Mouse (Mus musculus): ENCODE measurements around the gene Gm10337. TPM values are rescaled to one million over a fixed set of nuclear protein-coding genes. Genes with fewer than 3 reads are reported as not detected.

Gm10337 gene
- polyA plus RNA-seq, 1 experiment: not detected

- Histone ChIP-seq H3K79me2 (ENCODE audit: control insufficient read depth, insufficient read depth) (no peaks in the 10 kb centered on the region), H3K4me3 (peak overlapping the region; percentile 15), H3ac (ENCODE audit: control insufficient read depth, insufficient read length) (no peak overlapping the region), H3K4me2 (ENCODE audit: low read depth) (peak overlapping the region; percentile 71), H3K36me3 (ENCODE audit: control insufficient read depth, insufficient read depth) (no peaks in the 10 kb centered on the region), H3K27me3 (ENCODE audit: control insufficient read depth, insufficient read depth, insufficient read length) (no peaks in the 10 kb centered on the region)
- TF ChIP-seq TCF3 (IDR thresholded peaks at IDR 0.05; ENCODE audit: insufficient read length, low read depth) (no peak), REST (IDR thresholded peaks at IDR 0.05; ENCODE audit: insufficient read depth, insufficient read length) (no peak), USF1 (IDR thresholded peaks at IDR 0.05; ENCODE audit: low read depth) (no peak), POLR2AphosphoS2 (IDR thresholded peaks at IDR 0.05; ENCODE audit: insufficient read length, low read depth) (no peak), MYOG (IDR thresholded peaks at IDR 0.05; ENCODE audit: control insufficient read depth in 1 of 3, insufficient read depth in 1 of 3, insufficient read length in 2 of 3, low read depth in 2 of 3) (no peak), CEBPB (IDR thresholded peaks at IDR 0.05; ENCODE audit: insufficient read depth, poor library complexity, severe bottlenecking) (no peak), SRF (IDR thresholded peaks at IDR 0.05; ENCODE audit: control insufficient read depth, insufficient read length, low read depth) (no peak), TCF12 (IDR thresholded peaks at IDR 0.05; ENCODE audit: insufficient read depth, poor library complexity, severe bottlenecking) (no peak), MAX (IDR thresholded peaks at IDR 0.05; ENCODE audit: low read depth) (no peak), MYOD1 (IDR thresholded peaks at IDR 0.05; ENCODE audit: control insufficient read depth in 1 of 3, insufficient read length in 2 of 3, low read depth in 2 of 3) (no peak), POLR2A (IDR thresholded peaks at IDR 0.05; ENCODE audit: insufficient read length, low read depth) (no peak), E2F4 (IDR thresholded peaks at IDR 0.05; ENCODE audit: insufficient read depth) (no peak)
These were observed 7.8 kb downstream of the Gm10337 start for GRCm38 (mm10) chr15:102511285-102511833.

DNA sequence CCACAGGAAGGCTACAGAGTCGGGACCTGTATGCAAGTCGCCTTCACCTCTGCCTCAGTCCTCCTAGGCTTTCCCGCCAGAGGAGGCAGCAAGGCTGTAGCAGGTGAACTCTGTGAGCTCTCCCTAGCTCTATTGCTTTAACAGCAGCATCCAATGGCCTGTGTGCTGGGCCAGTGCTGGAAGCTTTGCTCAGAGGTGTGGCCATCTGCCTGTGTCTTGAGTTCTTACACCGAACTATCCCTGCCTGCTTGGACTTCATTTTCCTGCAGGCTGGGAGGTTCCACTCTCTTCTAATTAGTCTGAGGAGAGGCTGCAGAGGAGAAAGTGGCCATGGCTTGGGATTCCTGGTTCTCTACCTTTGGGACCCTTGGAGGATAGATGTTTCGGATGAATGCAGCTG is 8.5 kb downstream of the Gm10337 start:
- Histone ChIP-seq H3K4me3 (no peak overlapping the region), H3K27me3 (ENCODE audit: control insufficient read depth, insufficient read depth, insufficient read length) (no peaks in the 10 kb centered on the region), H3K79me2 (ENCODE audit: control insufficient read depth, insufficient read depth) (no peaks in the 10 kb centered on the region), H3ac (ENCODE audit: control insufficient read depth, insufficient read length) (no peak overlapping the region), H3K36me3 (ENCODE audit: control insufficient read depth, insufficient read depth) (no peaks in the 10 kb centered on the region), H3K4me2 (ENCODE audit: low read depth) (no peak overlapping the region)
- TF ChIP-seq POLR2A (IDR thresholded peaks at IDR 0.05; ENCODE audit: insufficient read length, low read depth): no peak
- TF ChIP-seq TCF12 (IDR thresholded peaks at IDR 0.05; ENCODE audit: insufficient read depth, poor library complexity, severe bottlenecking): no peak
- no peak for TF ChIP-seq POLR2AphosphoS2 (IDR thresholded peaks at IDR 0.05; ENCODE audit: insufficient read length, low read depth)
- no peak for TF ChIP-seq MYOG (IDR thresholded peaks at IDR 0.05; ENCODE audit: control insufficient read depth in 1 of 3, insufficient read depth in 1 of 3, insufficient read length in 2 of 3, low read depth in 2 of 3)
- TF ChIP-seq TCF3 (IDR thresholded peaks at IDR 0.05; ENCODE audit: insufficient read length, low read depth): no peak
- TF ChIP-seq MYOD1 (IDR thresholded peaks at IDR 0.05; ENCODE audit: control insufficient read depth in 1 of 3, insufficient read length in 2 of 3, low read depth in 2 of 3): no peak
- TF ChIP-seq E2F4 (IDR thresholded peaks at IDR 0.05; ENCODE audit: insufficient read depth): no peak
- TF ChIP-seq CEBPB (IDR thresholded peaks at IDR 0.05; ENCODE audit: insufficient read depth, poor library complexity, severe bottlenecking): no peak
- no peak for TF ChIP-seq MAX (IDR thresholded peaks at IDR 0.05; ENCODE audit: low read depth)
- TF ChIP-seq SRF (IDR thresholded peaks at IDR 0.05; ENCODE audit: control insufficient read depth, insufficient read length, low read depth): no peak
- no peak for TF ChIP-seq USF1 (IDR thresholded peaks at IDR 0.05; ENCODE audit: low read depth)
- no peak for TF ChIP-seq REST (IDR thresholded peaks at IDR 0.05; ENCODE audit: insufficient read depth, insufficient read length)

DNA sequence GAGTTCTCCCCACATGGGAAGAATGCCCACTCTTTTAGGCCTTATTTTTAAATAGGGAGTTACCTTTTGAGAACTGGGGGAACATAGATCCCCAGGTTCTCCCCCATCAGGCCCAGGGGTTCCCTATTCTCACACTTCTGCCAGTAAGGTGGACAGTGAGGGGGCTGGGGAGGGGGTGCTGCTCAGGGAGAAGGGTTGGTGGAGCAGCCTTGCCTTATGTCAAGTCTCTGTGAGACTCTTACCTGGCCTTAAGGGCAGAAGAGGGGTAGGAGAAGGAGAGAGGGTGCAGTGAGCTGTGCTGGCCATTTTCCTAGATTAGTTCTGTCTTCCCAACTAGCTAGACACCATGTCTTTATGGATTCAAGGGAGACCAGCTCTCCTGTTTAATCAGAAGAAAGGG is 8.9 kb downstream of the Gm10337 start:
- TF ChIP-seq REST (IDR thresholded peaks at IDR 0.05; ENCODE audit: insufficient read depth, insufficient read length) (no peak), MYOD1 (IDR thresholded peaks at IDR 0.05; ENCODE audit: control insufficient read depth in 1 of 3, insufficient read length in 2 of 3, low read depth in 2 of 3) (no peak), TCF3 (IDR thresholded peaks at IDR 0.05; ENCODE audit: insufficient read length, low read depth) (no peak), CEBPB (IDR thresholded peaks at IDR 0.05; ENCODE audit: insufficient read depth, poor library complexity, severe bottlenecking) (no peak), E2F4 (IDR thresholded peaks at IDR 0.05; ENCODE audit: insufficient read depth) (no peak), POLR2A (IDR thresholded peaks at IDR 0.05; ENCODE audit: insufficient read length, low read depth) (no peak), USF1 (IDR thresholded peaks at IDR 0.05; ENCODE audit: low read depth) (no peak), TCF12 (IDR thresholded peaks at IDR 0.05; ENCODE audit: insufficient read depth, poor library complexity, severe bottlenecking) (no peak), POLR2AphosphoS2 (IDR thresholded peaks at IDR 0.05; ENCODE audit: insufficient read length, low read depth) (no peak), MYOG (IDR thresholded peaks at IDR 0.05; ENCODE audit: control insufficient read depth in 1 of 3, insufficient read depth in 1 of 3, insufficient read length in 2 of 3, low read depth in 2 of 3) (no peak), SRF (IDR thresholded peaks at IDR 0.05; ENCODE audit: control insufficient read depth, insufficient read length, low read depth) (no peak), MAX (IDR thresholded peaks at IDR 0.05; ENCODE audit: low read depth) (no peak)
- Histone ChIP-seq H3K79me2 (ENCODE audit: control insufficient read depth, insufficient read depth) (no peaks in the 10 kb centered on the region), H3K4me2 (ENCODE audit: low read depth) (no peak overlapping the region), H3K27me3 (ENCODE audit: control insufficient read depth, insufficient read depth, insufficient read length) (no peaks in the 10 kb centered on the region), H3ac (ENCODE audit: control insufficient read depth, insufficient read length) (no peak overlapping the region), H3K36me3 (ENCODE audit: control insufficient read depth, insufficient read depth) (no peaks in the 10 kb centered on the region), H3K4me3 (no peak overlapping the region)

DNA sequence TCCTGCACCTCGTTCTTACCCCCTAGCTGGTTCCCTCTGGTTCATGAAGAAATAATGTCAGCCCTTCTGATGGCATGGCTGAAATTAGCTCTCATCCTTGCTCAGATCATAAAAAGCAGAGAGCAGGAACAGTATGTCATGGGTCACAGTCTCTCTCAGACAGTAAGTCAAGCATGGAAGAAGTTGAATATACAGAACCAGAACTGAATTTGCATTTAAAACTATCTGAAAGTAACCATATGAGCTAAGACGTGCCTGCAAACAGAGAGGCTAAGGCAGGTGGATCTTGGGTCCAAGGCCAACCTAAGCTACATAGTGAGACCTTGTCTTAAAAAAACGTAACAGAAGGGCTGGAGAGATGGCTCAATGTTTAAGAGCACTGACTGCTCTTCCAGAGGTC is 9.5 kb downstream of the Gm10337 start:
- Histone ChIP-seq H3K4me3 (no peak overlapping the region), H3K27me3 (ENCODE audit: control insufficient read depth, insufficient read depth, insufficient read length) (no peaks in the 10 kb centered on the region), H3ac (ENCODE audit: control insufficient read depth, insufficient read length) (no peak overlapping the region), H3K79me2 (ENCODE audit: control insufficient read depth, insufficient read depth) (no peaks in the 10 kb centered on the region), H3K36me3 (ENCODE audit: control insufficient read depth, insufficient read depth) (no peaks in the 10 kb centered on the region), H3K4me2 (ENCODE audit: low read depth) (no peak overlapping the region)
- no peak for TF ChIP-seq MAX (IDR thresholded peaks at IDR 0.05; ENCODE audit: low read depth)
- TF ChIP-seq SRF (IDR thresholded peaks at IDR 0.05; ENCODE audit: control insufficient read depth, insufficient read length, low read depth): no peak
- TF ChIP-seq MYOD1 (IDR thresholded peaks at IDR 0.05; ENCODE audit: control insufficient read depth in 1 of 3, insufficient read length in 2 of 3, low read depth in 2 of 3): no peak
- no peak for TF ChIP-seq USF1 (IDR thresholded peaks at IDR 0.05; ENCODE audit: low read depth)
- TF ChIP-seq E2F4 (IDR thresholded peaks at IDR 0.05; ENCODE audit: insufficient read depth): no peak
- no peak for TF ChIP-seq MYOG (IDR thresholded peaks at IDR 0.05; ENCODE audit: control insufficient read depth in 1 of 3, insufficient read depth in 1 of 3, insufficient read length in 2 of 3, low read depth in 2 of 3)
- TF ChIP-seq TCF3 (IDR thresholded peaks at IDR 0.05; ENCODE audit: insufficient read length, low read depth): no peak
- no peak for TF ChIP-seq POLR2AphosphoS2 (IDR thresholded peaks at IDR 0.05; ENCODE audit: insufficient read length, low read depth)
- no peak for TF ChIP-seq POLR2A (IDR thresholded peaks at IDR 0.05; ENCODE audit: insufficient read length, low read depth)
- no peak for TF ChIP-seq TCF12 (IDR thresholded peaks at IDR 0.05; ENCODE audit: insufficient read depth, poor library complexity, severe bottlenecking)
- TF ChIP-seq REST (IDR thresholded peaks at IDR 0.05; ENCODE audit: insufficient read depth, insufficient read length): no peak
